Mouse (Mus musculus) thymus, postnatal 10 days (tissue): ENCODE measurements around the gene Sdhaf4.

Experiments
- DNase-seq, 2 experiments: peaks; one replicate each; pipeline ENCODE4 v3.0.0; 2021; ENCODE audit warnings: low spot score in 2 of 2

Gene Sdhaf4

GRCm38 (mm10) chr1:23955539-23955938 is 49.9 kb downstream of the Sdhaf4 start:
- DNase-seq = no peak

- DNase-seq = no peak
These were observed 51.5 kb downstream of the Sdhaf4 start for GRCm38 (mm10) chr1:23953921-23954320.

- no peak for DNase-seq
These were observed 56.4 kb downstream of the Sdhaf4 start for GRCm38 (mm10) chr1:23948778-23949699.

DNA sequence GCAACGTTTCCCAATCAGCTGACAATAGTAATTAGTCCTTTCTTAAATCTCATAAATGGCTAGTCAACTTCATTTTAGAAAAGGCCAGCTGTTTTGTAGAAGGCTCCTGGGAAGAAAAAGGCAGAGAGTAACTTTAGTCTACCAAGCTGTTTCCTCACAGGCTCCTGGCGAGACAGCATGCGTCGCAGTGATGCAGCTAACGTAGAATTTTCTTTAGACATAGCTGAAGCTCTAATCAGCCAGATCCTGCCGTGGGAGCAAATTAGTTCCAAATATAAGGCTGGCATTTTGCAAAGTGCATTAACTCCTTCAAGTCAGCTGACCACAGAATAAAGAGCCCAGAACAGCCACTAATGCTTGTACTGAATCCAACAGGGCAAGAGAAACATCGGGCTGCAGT is 57.2 kb downstream of the Sdhaf4 start:
- no peak for DNase-seq
